Mouse (Mus musculus) heart, embryonic 16.5 days (tissue): Measurements from ENCODE around the gene Hdac7. TPM values are rescaled to one million over a fixed set of nuclear protein-coding genes. Genes with fewer than 3 reads are reported as not detected.

Source experiments
- ATAC-seq: fragments of 200-750 bp; cut with Nextera tagmentation; replicated peaks from 2 replicates; pipeline ENCODE4 v1.8.0; 2017; ENCODE audit warnings: moderate number of reproducible peaks; ENCODE audit not compliant: insufficient read depth, low FRiP score; ENCODE audit errors: extremely low read depth
- H3K27ac ChIP-seq: fragments of 300-500 bp; sonication (generic); 2 replicates; pipeline ENCODE4 v1.5.1; 2014; ENCODE audit warnings: mild to moderate bottlenecking, low read length, control low read depth, moderate library complexity
- H3K27me3 ChIP-seq: fragments of 300-500 bp; sonication (generic); 2 replicates; pipeline ENCODE4 v1.6.1; 2014; ENCODE audit warnings: low read length, mixed read lengths; ENCODE audit not compliant: control insufficient read depth, insufficient read depth
- H3K36me3 ChIP-seq: fragments of 300-500 bp; sonication (generic); 2 replicates; pipeline ENCODE4 v1.6.1; 2014; ENCODE audit not compliant: control insufficient read depth, insufficient read depth
- H3K4me1 ChIP-seq: fragments of 300-500 bp; sonication (generic); 2 replicates; pipeline ENCODE4 v1.6.1; 2014; ENCODE audit warnings: low read length, mixed read lengths; ENCODE audit not compliant: control insufficient read depth, insufficient read depth
- H3K4me2 ChIP-seq: fragments of 300-500 bp; sonication (generic); 2 replicates; pipeline ENCODE4 v1.6.1; 2014; ENCODE audit warnings: low read depth, mild to moderate bottlenecking, control low read depth, low read length
- H3K4me3 ChIP-seq: fragments of 300-500 bp; sonication (generic); 2 replicates; pipeline ENCODE4 v1.5.1; 2014; ENCODE audit warnings: mild to moderate bottlenecking, control low read depth, low read length
- H3K9ac ChIP-seq: fragments of 300-500 bp; sonication (generic); 2 replicates; pipeline ENCODE4 v1.6.1; 2014; ENCODE audit warnings: low read length, control low read depth
- H3K9me3 ChIP-seq: fragments of 300-500 bp; sonication (generic); replicated peaks from 2 replicates; pipeline ENCODE4 v1.6.1; 2016; ENCODE audit warnings: low read length; ENCODE audit not compliant: control insufficient read depth
- whole genome bisulfite sequencing: fragments of 180-500 bp; shearing (Covaris S2); extraction: QIAGEN DNeasy Blood & Tissue Kit; methylation state at CpG from one replicate; pipeline ENCODE4 v1.1.7; 2014; 5-methylcytosine and 5-hydroxymethylcytosine counted together
- polyA plus RNA-seq: library from polyadenylated mRNA; unstranded; fragments of >200 nt; fragmentation: Nextera tagmentation; extraction: Ambion mirVana; gene quantifications from 2 replicates; pipeline ENCODE4 v1.2.1, GENCODE M21; 2015

The Hdac7 gene
- polyA plus RNA-seq: 30.9 and 31.7 TPM in 2 replicates

DNA sequence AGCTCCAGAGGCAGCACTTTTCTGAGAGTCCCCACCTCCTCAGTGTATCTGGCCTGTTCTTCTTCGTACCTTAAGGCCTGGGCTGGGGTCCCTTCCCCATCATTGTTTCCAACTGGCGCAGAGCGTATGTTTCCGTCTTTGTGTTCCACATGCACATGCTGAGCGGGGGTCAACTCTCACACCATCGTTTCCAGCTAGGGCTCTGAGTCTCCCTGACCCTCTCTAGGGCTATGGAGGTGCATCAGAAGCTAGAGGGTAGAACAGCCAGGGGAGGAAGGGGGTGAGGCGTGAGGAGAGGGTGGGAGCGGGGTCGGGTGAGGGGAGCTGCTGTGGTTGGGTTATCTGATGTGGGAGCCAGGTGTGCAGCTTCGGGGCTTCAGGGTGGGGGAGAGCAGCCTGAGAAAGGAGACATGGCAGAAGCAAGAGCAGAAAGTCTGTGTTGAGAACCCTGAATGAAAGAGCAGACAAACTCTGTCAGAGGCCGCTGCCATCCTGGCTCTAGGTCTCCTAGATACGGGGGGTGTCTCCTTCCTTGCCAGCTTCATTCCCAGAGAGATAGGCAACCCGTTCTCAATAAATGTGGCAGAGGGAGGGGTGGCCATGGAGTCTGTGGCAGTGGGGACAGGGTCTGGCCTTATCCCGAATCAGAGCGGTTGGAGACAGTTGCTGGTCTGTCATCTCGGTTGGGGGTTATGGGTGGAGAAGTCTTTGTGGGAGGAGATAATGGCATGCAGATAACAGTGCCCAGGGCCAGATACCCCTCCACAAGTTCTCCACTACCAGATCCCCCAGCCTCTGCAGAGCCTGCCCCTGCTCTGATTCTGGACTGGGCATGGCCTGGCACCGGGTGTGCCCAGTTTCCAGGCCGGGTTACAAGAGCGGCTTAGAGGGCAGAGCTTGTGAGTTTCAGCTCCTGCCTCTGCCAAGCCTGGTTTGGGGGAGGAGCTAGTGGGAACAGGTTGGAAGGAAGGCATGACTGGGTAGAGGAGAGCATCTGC lies at the start of gene Hdac7:
Gene Hdac7 (minus strand): TSS at position 466 of the 998 bp plus-strand sequence.
- Histone ChIP-seq H3K27me3 (no peaks in the 10 kb centered on the region), H3K9me3 (no peaks in the 10 kb centered on the region), H3K4me2 (peak within 1 kb of the TSS; percentile 33; the same call in 1 of the 2 replicates), H3K4me1 (peaks cover 15% of the 10 kb centered on the region), H3K27ac (peak within 1 kb of the TSS; percentile 59), H3K36me3 (no peaks in the 10 kb centered on the region), H3K4me3 (peak within 1 kb of the TSS; percentile 36), H3K9ac (peak within 1 kb of the TSS; percentile 21; the same call in 1 of the 2 replicates)
- 62% methylated on average over 19 of the region's 19 CpGs for WGBS
- 0 out of 2 replicates have a peak, but pooled peaks have one; percentile 29 for ATAC-seq

DNA sequence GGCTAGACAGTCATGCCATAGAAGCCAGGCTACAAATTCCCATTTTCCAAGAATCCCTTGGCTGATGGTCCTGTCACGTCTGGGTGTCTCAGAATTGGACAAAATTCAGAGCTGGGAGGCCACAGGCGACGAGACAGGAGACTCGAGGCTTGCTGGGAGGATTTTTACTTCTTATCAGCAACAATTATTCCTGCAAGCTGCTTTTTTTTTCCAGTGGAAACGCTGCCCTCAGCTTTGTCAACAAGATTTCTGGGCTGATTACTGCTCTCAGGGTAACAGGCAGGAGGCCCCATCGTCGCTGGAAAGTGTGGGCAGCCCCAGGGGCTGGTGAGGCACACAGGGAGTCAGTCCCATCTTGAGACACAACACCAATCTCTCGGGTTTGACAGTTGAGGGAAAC lies 48.2 kb upstream of the Hdac7 start:
- no peaks in the 10 kb centered on the region for H3K9me3 ChIP-seq
- WGBS: 34% methylated on average over 8 of the region's 8 CpGs
- no peaks in the 10 kb centered on the region for H3K36me3 ChIP-seq
- H3K27ac ChIP-seq: no peak overlapping the region
- peaks cover 22% of the 10 kb centered on the region for H3K4me1 ChIP-seq
- no peak overlapping the region for H3K4me2 ChIP-seq
- H3K4me3 ChIP-seq: no peak overlapping the region
- ATAC-seq: no peak
- 0 out of 2 replicates have a peak, but pooled peaks cover 5% of the 10 kb centered on the region for H3K27me3 ChIP-seq
- no peak overlapping the region for H3K9ac ChIP-seq

DNA sequence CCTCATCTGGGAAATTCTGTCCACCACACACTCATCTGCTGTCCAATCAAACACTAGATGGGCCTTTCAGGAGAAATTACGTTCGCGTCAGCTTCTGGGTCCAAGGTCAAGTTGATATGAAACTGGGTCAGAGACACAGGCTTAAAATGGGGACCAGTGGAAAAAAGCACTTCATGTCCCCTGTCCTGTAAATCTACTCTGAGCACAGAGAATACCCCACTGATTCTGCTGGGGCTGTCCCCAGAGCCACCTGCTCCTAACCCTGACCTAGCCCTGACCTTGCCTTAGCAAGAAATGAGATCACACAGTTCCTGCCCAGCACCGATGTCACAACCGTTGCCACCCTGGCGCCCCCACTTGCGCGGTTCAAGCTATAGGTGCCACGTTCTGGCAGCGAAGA lies 46.1 kb upstream of the Hdac7 start:
- H3K27ac ChIP-seq: no peak overlapping the region
- peaks cover 6% of the 10 kb centered on the region; the same call in 1 of the 2 replicates for H3K4me1 ChIP-seq
- no peak overlapping the region for H3K4me3 ChIP-seq
- H3K9me3 ChIP-seq: no peaks in the 10 kb centered on the region
- ATAC-seq: no peak
- no peaks in the 10 kb centered on the region for H3K36me3 ChIP-seq
- no peak overlapping the region for H3K9ac ChIP-seq
- 0 out of 2 replicates have a peak, but pooled peaks cover 5% of the 10 kb centered on the region for H3K27me3 ChIP-seq
- whole genome bisulfite sequencing: 78% methylated on average over 10 of the region's 10 CpGs
- no peak overlapping the region for H3K4me2 ChIP-seq

DNA sequence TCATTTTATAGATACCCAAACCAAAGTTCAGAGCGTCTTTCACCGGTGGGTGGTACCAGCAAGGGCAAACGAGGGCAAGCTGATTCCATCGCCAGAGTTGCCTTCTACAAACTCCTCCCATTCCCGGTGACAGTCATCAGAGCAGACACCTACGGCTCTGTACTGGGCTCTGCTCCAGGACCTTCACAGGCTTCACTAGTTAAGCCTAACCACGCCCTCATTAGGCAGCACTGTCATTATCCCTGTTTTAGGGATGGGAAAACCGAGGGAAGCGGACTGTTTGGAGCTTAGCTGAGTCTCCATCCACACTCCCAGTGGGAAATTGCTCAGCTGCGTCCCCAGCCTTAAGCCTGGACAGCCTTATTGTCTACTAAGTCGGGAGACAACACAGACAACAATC lies 45.7 kb upstream of the Hdac7 start:
- 0 out of 2 replicates have a peak, but pooled peaks cover 5% of the 10 kb centered on the region for H3K27me3 ChIP-seq
- WGBS: 45% methylated on average over 11 of the region's 11 CpGs

DNA sequence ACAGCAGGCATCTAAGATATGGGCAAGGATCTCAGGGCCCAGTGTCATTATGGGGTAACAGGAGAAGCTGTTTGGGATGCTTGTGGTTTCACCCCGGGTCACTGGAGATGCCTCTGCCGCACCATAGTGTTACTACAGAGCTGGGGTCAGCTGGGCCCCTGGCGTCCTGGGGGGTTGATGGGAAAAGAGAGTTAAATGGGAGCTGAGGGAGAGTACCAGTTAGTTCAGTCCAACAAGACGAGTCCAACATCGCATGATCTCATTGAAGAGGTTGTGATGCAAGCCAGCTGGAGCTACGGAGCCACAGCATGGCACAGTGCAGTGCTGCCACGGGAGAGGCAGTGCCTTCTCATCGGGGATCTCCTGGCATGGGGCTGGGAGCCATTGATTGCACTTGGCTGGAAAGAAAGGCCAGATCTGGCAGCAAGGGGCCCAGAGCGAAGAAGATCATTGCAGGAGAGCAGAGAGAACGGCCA lies 43.3 kb upstream of the Hdac7 start:
- Histone ChIP-seq H3K4me2 (no peak overlapping the region), H3K9ac (no peak overlapping the region), H3K4me3 (no peak overlapping the region), H3K9me3 (no peaks in the 10 kb centered on the region), H3K36me3 (no peaks in the 10 kb centered on the region), H3K27ac (no peak overlapping the region), H3K27me3 (0 out of 2 replicates have a peak, but pooled peaks cover 2% of the 10 kb centered on the region), H3K4me1 (peaks cover 5% of the 10 kb centered on the region; the same call in 1 of the 2 replicates)
- no peak for ATAC-seq
- 78% methylated on average over 10 of the region's 10 CpGs for WGBS

More for the DNA sequence above, 45.7 kb upstream of the Hdac7 start:
- no peak overlapping the region for H3K4me2 ChIP-seq
- H3K4me3 ChIP-seq: no peak overlapping the region
- no peak overlapping the region for H3K9ac ChIP-seq
- peaks cover 6% of the 10 kb centered on the region; the same call in 1 of the 2 replicates for H3K4me1 ChIP-seq
- ATAC-seq: 0 out of 2 replicates have a peak, but pooled peaks have one; percentile 58
- no peak overlapping the region for H3K27ac ChIP-seq
- H3K36me3 ChIP-seq: no peaks in the 10 kb centered on the region
- no peaks in the 10 kb centered on the region for H3K9me3 ChIP-seq

DNA sequence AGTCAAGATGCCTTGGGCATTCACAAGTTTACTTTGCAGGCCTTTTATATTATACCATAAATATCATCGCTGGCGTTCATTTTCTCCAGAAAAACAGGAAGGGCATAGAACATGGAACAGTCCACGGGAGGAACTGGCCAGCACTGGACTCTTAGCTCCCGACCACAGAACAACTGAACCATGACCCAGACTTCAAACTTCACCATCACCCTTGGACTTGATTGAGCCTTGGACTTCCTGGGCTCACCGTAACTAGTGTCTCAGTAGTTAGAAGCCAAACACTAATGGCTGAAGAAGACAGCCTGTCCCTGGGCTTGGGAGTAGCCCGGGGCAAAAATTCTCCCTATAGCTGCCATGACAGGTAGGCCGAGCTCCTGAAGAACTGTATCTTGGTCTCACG lies 37.1 kb upstream of the Hdac7 start:
- no peaks in the 10 kb centered on the region for H3K4me1 ChIP-seq
- no peak overlapping the region for H3K9ac ChIP-seq
- H3K27ac ChIP-seq: no peak overlapping the region
- H3K4me2 ChIP-seq: no peak overlapping the region
- 88% methylated on average over 8 of the region's 8 CpGs for WGBS
- H3K4me3 ChIP-seq: no peak overlapping the region
- no peaks in the 10 kb centered on the region for H3K36me3 ChIP-seq
- H3K27me3 ChIP-seq: no peaks in the 10 kb centered on the region
- no peak for ATAC-seq
- no peaks in the 10 kb centered on the region for H3K9me3 ChIP-seq

DNA sequence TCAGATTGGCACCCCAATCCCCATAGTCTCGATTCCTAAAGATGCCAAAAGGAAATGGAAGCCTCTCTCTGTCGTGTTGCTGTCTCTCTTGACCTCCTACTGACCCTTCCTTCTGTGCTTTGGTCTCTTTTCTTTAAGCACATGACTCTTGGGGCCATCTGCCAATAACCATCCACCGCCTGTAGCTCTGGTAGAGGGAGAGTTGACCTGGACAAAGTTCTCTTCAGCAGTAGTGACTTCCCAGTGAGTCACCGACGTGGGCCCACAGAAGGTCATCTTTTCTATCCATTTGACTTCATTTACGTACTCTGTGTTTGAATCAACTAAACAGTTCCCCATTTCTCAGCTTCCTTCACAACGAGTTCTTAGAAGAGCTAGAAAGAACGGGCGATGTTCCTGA lies 36.1 kb upstream of the Hdac7 start:
- H3K4me1 ChIP-seq: no peaks in the 10 kb centered on the region
- WGBS: 76% methylated on average over 9 of the region's 9 CpGs
- ATAC-seq: no peak

DNA sequence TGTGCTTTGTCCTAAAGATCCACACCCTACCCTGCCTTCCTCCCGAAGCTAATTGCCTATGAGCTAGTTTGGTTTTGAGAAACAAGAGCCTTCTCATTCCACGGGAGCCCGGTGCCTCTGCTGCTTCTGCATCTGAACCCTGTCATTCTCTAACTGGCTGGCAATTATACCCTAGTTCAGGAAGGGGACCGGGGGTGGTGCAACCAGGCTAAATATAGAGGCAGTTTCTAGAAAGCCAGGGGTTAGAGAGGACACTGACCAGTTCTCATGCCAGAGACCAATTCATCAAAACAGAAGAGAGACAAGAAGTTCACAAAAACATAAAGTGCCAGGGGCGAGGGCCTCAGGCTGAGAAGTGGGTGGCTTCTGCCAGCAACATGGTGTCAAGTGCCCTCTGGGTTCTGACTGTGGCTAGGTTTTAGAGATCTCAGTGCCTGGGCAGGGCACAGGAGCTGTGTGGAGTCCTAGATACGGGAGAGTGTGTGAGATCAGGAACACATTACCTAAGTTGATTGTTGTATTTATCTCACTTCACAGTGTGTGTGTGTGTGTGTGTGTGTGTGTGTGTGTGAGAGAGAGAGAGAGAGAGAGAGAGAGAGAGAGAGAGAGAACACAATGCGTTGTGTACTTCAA lies 34.5 kb upstream of the Hdac7 start:
- Histone ChIP-seq H3K4me2 (no peak overlapping the region), H3K36me3 (no peaks in the 10 kb centered on the region), H3K9ac (no peak overlapping the region), H3K4me3 (no peak overlapping the region), H3K4me1 (no peaks in the 10 kb centered on the region), H3K27ac (peak overlapping the region; percentile 37; the same call in 1 of the 2 replicates), H3K9me3 (no peaks in the 10 kb centered on the region), H3K27me3 (no peaks in the 10 kb centered on the region)
- peak; percentile 54; the same call in 1 of the 2 replicates for ATAC-seq
- WGBS: 39% methylated on average over 7 of the region's 7 CpGs

More for the DNA sequence above, 36.1 kb upstream of the Hdac7 start:
- no peak overlapping the region for H3K9ac ChIP-seq
- H3K4me3 ChIP-seq: no peak overlapping the region
- no peak overlapping the region for H3K4me2 ChIP-seq
- H3K36me3 ChIP-seq: no peaks in the 10 kb centered on the region
- no peak overlapping the region for H3K27ac ChIP-seq
- no peaks in the 10 kb centered on the region for H3K27me3 ChIP-seq
- no peaks in the 10 kb centered on the region for H3K9me3 ChIP-seq
